Mouse (Mus musculus) erythroblast, embryonic 14.5 days (primary cell): ENCODE data around the gene Slc25a22. TPM values are rescaled to one million over a fixed set of nuclear protein-coding genes. Genes with fewer than 3 reads are reported as not detected.
A peak's percentile ranks its signal among the peaks of the same experiment; 100 is the strongest.

Source experiments
- H3K27me3 ChIP-seq: 2 replicates; pipeline ENCODE4 v1.6.1; 2012; ENCODE audit warnings: inconsistent platforms; ENCODE audit not compliant: control insufficient read depth
- H3K36me3 ChIP-seq: 2 replicates; pipeline ENCODE4 v1.6.1; 2012; ENCODE audit warnings: mild to moderate bottlenecking, inconsistent platforms; ENCODE audit not compliant: control insufficient read depth
- H3K4me1 ChIP-seq: 2 replicates; pipeline ENCODE4 v1.6.1; 2012; ENCODE audit warnings: inconsistent platforms; ENCODE audit not compliant: control insufficient read depth
- H3K4me3 ChIP-seq: replicated peaks from 2 replicates; pipeline ENCODE3; 2012; ENCODE audit warnings: moderate library complexity, mild to moderate bottlenecking, inconsistent platforms
- H3K9me3 ChIP-seq: 2 replicates; pipeline ENCODE4 v1.6.1; 2012; ENCODE audit warnings: low read length, inconsistent platforms, mixed read lengths; ENCODE audit not compliant: control insufficient read depth
- GATA1 ChIP-seq: IDR thresholded peaks from 2 replicates; pipeline ENCODE4 v1.6.1; 2012; ENCODE audit warnings: low read length, inconsistent platforms, mixed read lengths
- TAL1 ChIP-seq: IDR thresholded peaks from 3 replicates; pipeline ENCODE4 v1.6.1; 2012; ENCODE audit warnings: low read length, inconsistent platforms, mixed read lengths
- polyA plus RNA-seq: library from polyadenylated mRNA; stranded (reverse); fragments of >175 nt; gene quantifications from 2 replicates; pipeline ENCODE4 v1.2.3, GENCODE M21; 2012

Gene Slc25a22
- polyA plus RNA-seq, 1 experiment: 0.70 TPM

DNA sequence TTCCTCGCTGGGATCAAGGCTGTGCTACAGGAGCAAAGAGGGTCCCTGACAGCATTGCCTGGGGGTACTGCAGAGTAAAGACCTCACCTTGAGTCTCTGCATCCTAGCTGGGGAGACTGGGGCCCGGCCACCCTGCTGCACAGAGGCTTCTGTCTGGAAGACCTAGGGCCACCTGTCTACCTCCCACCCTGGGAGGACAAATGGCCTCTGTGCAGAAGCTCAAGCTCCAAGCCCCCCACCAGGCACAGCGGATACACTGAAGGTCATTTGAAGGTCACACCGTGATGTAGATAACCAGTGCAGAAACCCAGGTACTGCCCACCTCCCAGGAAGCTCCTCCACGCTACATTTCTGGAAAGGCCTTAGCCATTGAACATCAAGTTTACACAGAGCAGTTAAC is 9.0 kb downstream of the Slc25a22 start:
- peaks cover 35% of the 10 kb centered on the region for H3K36me3 ChIP-seq
- H3K27me3 ChIP-seq: peaks cover 16% of the 10 kb centered on the region
- no peak for TF ChIP-seq GATA1
- no peak for TF ChIP-seq TAL1
- H3K9me3 ChIP-seq: no peaks in the 10 kb centered on the region
- peaks cover 45% of the 10 kb centered on the region for H3K4me1 ChIP-seq
- no peak overlapping the region for H3K4me3 ChIP-seq

GRCm38 (mm10) chr7:141426948-141427730 is 10.6 kb downstream of the Slc25a22 start:
- H3K4me3 ChIP-seq: no peak overlapping the region
- H3K27me3 ChIP-seq: peaks cover 23% of the 10 kb centered on the region
- H3K4me1 ChIP-seq: peaks cover 31% of the 10 kb centered on the region
- H3K36me3 ChIP-seq: peaks cover 19% of the 10 kb centered on the region
- no peaks in the 10 kb centered on the region for H3K9me3 ChIP-seq
- no peak for TF ChIP-seq TAL1
- no peak for TF ChIP-seq GATA1

DNA sequence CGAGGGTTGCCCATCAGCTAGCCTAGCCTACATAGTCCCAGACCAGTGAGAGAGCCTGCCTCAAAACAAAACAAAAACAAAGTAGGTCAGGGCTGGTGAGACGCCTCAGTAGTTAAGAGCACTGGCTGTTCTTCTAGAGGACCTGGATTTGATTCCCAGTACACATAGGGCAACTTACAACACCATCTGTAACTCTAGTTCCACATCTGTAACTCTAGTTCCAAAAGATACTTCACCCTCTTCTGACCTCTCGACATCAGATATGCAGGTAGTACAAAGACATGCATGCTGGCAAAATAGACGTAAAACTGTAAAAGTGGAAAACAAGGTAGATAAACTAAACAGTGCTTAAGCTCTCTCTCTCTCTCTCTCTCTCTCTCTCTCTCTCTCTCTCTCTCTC is 13.9 kb downstream of the Slc25a22 start:
- no peak overlapping the region for H3K4me3 ChIP-seq
- no peaks in the 10 kb centered on the region for H3K9me3 ChIP-seq
- TF ChIP-seq GATA1: no peak
- TF ChIP-seq TAL1: no peak
- H3K4me1 ChIP-seq: peaks cover 16% of the 10 kb centered on the region
- no peaks in the 10 kb centered on the region for H3K36me3 ChIP-seq
- peaks cover 26% of the 10 kb centered on the region for H3K27me3 ChIP-seq

- peaks cover 16% of the 10 kb centered on the region for H3K27me3 ChIP-seq
- peaks cover 6% of the 10 kb centered on the region for H3K4me1 ChIP-seq
- TF ChIP-seq TAL1: no peak
- TF ChIP-seq GATA1: no peak
- no peaks in the 10 kb centered on the region for H3K36me3 ChIP-seq
- no peaks in the 10 kb centered on the region for H3K9me3 ChIP-seq
- no peak overlapping the region for H3K4me3 ChIP-seq
These were observed 17.5 kb downstream of the Slc25a22 start for GRCm38 (mm10) chr7:141420030-141420702.

DNA sequence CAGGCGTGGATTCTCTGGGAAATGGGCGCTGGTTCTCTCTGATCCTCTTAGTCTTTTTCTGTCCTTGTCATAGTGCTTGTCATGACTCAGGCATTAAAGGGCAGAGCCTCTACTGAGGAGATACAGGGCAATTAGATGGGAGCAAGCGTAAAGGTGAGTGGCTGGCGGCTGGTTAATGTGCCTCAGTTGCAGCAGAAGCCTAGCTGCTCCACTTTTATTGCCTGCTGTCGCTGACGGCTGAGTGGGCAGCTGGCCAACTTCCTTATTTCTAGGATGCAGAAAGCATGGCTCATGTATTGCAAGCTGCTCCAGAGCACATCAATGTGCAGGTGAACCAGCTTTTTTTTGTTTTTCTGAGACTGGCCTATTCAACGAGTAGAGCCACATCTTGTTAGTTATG is 18.7 kb downstream of the Slc25a22 start:
- Histone ChIP-seq H3K36me3 (no peaks in the 10 kb centered on the region), H3K9me3 (no peaks in the 10 kb centered on the region), H3K4me1 (peaks cover 15% of the 10 kb centered on the region), H3K27me3 (peaks cover 12% of the 10 kb centered on the region), H3K4me3 (no peak overlapping the region)
- no peak for TF ChIP-seq GATA1

DNA sequence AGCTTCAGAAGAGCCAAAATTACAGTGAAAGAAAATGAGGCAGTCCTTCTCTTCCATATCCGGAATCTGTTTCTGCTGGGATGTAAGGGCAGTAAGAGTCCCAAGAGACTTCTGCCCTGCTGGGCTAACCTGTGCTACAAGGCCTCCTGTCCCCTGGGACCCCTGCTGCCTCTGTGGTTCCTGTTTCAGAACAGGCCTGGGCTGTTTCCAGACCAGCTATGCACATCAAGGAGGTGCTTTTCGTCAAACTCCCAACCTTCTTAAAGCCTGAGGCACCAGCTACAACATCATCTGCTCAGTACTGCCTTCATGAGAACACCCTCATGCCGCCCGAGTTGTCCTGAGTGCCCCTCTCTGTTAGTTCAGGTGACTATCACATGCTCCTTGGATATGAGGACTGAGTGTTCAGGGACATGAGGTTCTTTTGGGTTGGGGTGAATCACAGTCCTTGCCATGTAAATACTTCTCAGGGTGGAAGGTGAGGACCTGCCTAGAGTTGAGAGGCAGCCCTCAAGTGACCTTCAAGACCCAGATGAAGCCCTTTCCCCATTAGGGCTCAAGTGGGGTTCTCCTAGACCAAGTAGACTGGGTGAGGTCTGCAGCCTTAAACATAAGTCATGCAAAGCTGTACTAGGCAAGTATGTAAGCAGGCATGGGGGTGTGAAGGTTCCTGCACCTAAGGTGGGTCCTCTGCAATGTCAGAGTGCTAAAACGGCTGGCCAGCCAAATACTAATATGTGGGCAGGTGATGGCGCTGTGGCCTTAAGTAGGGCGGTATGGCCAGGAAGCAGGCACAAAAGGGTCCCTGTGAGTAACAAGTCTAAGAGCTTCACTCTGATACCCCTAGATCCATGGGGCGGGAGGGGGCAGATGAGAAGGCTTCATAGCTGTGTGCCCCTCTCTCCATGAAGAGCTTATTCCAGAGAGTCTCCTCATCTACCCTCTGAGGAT is 19.7 kb downstream of the Slc25a22 start:
- Histone ChIP-seq H3K9me3 (no peaks in the 10 kb centered on the region), H3K4me3 (no peak overlapping the region), H3K27me3 (peaks cover 5% of the 10 kb centered on the region), H3K4me1 (peaks cover 24% of the 10 kb centered on the region), H3K36me3 (no peaks in the 10 kb centered on the region)
- TF ChIP-seq GATA1 (no peak), TAL1 (no peak)

DNA sequence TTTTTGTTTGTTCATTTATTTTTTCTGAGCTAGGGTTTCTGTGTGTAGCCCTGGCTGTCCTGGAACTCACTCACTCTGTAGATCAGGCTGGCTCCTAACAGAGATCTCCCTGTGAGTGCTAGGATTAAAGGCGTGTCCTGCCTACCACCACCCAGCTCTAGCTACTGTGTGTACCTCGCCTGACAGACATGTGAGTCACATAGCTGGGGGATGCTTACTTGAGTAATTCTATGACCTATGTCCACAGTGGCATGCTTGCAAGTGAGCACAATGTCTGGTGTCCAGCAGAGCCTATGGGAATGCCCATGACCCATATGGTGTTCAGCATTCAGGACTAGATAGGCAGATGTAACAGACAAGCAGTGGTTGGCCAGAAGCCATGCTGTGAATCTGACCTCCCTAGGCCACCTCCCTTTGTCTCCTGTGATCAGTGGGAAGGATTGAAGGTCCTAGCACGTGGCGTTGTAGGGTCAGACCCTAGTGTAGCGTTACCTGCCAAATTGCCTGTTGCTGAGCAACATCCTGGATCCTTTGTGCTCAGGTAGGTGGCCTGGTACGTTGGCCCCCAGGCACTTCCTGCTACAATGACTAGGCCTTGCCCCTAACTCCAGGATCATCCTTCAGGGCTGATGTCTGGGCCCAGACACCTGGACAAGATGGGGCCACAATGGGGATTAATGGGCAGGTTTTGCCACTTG is 21.4 kb downstream of the Slc25a22 start:
- Histone ChIP-seq H3K4me3 (no peak overlapping the region), H3K9me3 (no peaks in the 10 kb centered on the region), H3K27me3 (peaks cover 5% of the 10 kb centered on the region), H3K36me3 (peaks cover 7% of the 10 kb centered on the region), H3K4me1 (peaks cover 34% of the 10 kb centered on the region)
- TF ChIP-seq GATA1: no peak
- TF ChIP-seq TAL1: no peak

GRCm38 (mm10) chr7:141413809-141414584 is 23.7 kb downstream of the Slc25a22 start, which contains the start of gene Gatd1:
Gatd1 (minus strand) TSS chr7:141414136.
- peaks cover 4% of the 10 kb centered on the region for H3K27me3 ChIP-seq
- H3K4me3 ChIP-seq: peak within 1 kb of the TSS; percentile 81
- peaks cover 27% of the 10 kb centered on the region for H3K36me3 ChIP-seq
- no peaks in the 10 kb centered on the region for H3K9me3 ChIP-seq
- peaks cover 40% of the 10 kb centered on the region for H3K4me1 ChIP-seq
- TF ChIP-seq GATA1 (no peak), TAL1 (no peak)
